Mouse (Mus musculus) thymus, postnatal 0 days (tissue): ENCODE results near the gene Tyw5. TPM values are rescaled to one million over a fixed set of nuclear protein-coding genes. Genes with fewer than 3 reads are reported as not detected.

Source experiments
- DNase-seq: peaks from one replicate; pipeline ENCODE4 v3.0.0-alpha.2; 2015; ENCODE audit warnings: low spot score
- polyA plus RNA-seq: library from polyadenylated mRNA; unstranded; fragments of >200 nt; fragmentation: Nextera tagmentation; extraction: Ambion mirVana; gene quantifications from 2 replicates; pipeline ENCODE4 v1.2.1, GENCODE M21; 2015

The Tyw5 gene
- polyA plus RNA-seq, 1 experiment from 2014 or later: 24.2 TPM

GRCm38 (mm10) chr1:57387876-57388275 lies 19.0 kb downstream of the Tyw5 start:
- no peak for DNase-seq

DNA sequence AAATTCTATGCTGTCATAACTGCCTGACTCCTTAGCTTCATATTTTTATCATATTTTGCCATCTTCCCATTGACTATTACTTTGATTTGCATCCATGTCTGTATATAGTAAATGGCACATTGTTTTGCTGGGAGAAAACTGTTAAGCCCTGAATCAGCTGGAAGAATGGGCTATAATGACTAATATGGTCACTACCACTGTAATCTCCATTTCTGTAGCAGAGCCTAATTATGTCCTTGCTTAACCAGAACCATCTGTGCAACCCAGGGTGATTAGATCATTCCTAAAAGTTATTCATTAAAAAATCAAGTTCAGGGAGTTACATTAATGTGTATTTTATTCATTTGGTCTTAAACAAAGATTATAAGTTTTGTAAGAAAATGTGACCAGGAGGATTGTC lies 20.4 kb downstream of the Tyw5 start:
- DNase-seq: no peak

GRCm38 (mm10) chr1:57377376-57378341 lies 29.2 kb downstream of the Tyw5 start, which contains the start of gene 1700066M21Rik:
Gene 1700066M21Rik (plus strand): TSS chr1:57377620.
- DNase-seq: peak; percentile 82

DNA sequence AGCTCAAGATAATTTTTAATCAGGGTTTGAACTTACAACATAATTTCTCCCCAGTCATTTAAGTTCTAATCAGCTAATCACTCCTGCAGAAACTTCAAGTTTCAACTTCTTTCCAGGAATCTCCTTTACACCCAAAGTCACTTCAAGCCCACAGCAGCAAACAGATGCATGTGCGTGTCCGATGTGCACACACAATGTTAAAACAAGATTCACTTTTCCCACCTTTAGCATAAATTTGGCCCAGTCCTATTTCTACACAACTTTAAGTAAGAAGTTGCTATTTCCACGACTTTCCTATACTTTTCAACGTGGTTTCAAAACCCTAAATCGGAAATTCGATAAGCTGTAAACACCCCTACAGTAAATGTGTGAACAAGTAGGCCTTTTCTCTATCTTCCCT lies 30.1 kb downstream of the Tyw5 start:
- no peak for DNase-seq

DNA sequence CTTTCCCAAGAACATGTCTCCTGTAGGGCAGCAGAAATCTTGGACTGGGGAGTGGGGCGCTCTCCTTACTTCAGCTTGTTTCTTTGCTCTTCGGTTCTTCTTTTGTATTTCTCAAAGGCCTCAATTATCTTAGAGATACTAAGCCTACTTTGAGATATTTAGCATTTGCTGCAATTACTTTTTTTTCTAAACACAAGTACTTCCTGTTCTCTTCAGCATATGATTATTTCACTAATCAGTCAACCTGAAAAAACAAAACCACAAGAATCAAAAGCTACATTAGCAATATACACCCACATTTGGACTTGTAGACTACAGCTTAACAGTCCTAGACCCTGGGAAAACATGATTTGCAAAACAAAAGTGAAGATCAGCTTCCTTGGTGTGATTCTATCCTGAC lies 31.6 kb downstream of the Tyw5 start:
- no peak for DNase-seq

DNA sequence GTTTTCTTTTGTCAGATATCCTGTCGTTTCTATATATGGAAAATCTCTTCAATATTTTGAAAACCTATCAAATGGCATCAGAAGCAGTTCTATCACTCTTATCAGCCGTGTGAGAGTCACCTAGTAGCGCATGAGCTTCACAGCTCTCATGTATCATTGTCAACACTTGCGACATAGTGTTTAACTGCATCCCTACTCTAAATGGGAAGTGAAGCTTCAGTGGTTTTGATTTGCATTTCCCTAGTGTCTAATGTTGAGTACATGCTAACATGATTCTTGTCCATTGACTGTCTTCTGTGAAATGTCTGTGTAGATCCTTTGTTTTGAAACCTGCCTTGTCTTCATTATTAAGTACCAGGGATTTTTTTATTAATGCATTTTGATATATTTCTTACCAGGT lies 36.5 kb downstream of the Tyw5 start:
- no peak for DNase-seq

GRCm38 (mm10) chr1:57369111-57369510 lies 37.8 kb downstream of the Tyw5 start:
- no peak for DNase-seq

DNA sequence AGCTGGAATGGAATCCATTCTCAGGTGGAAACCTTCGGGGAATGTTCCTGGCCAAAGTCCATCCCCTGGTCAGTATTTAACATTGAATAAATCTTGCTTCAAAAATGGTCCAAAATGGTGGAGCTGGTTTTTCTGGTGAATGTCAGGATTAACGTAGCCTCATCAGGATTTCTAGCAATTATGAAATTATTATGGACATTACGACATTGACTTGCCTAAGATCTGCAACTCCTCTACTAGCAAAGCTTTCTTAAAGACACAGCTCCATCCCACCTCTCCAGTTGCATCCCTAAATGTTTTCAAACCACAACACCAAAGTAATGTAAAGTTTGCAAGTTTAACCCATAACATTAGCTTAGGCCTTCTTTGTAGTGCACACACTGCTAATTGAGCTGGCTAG lies 39.5 kb downstream of the Tyw5 start:
- no peak for DNase-seq

DNA sequence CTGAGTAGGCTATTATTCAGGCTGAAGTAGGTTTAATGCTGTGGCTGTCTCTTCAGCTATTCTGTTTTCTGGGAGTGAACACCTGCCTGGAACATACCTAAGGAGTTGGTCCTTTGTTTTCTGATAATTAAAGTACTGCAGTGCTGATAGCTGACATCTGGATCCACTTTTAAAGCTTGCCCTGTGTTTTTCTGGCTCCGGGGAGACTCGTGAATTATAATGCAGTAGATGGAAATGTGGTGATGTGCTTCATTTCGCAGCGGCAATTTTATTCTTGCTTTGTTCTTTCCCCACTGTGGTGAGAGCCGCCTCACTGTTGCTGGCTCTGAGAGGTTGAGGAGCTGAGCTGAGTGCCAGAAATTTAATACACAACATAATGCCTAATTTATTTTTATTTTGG lies 48.4 kb downstream of the Tyw5 start:
- DNase-seq: no peak

GRCm38 (mm10) chr1:57351941-57352340 lies 55.0 kb downstream of the Tyw5 start:
- DNase-seq: no peak

DNA sequence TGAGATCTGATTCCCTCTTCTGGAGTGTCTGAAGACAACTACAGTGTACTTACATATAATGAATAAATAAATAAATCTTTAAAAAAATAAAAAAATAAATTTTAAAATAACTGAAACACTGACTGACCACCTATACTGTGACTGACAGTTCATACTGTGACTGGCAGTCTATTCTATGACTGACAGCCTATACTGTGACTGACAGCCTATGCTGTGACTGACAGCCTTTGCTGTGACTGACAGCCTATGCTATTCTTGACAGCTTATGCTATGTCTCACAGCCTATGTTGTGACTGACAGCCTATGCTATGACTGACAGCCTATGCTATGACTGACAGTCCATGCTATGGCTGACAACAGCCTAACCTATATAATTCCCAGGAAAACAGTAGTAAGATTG lies 59.4 kb downstream of the Tyw5 start:
- no peak for DNase-seq

- no peak for DNase-seq
Observed at GRCm38 (mm10) chr1:57341197-57341596, 65.7 kb downstream of the Tyw5 start.

GRCm38 (mm10) chr1:57339156-57339796 lies 67.6 kb downstream of the Tyw5 start:
- DNase-seq: no peak

Other genes with a start within 250 kb of the Tyw5 start
- 7.3 TPM in 2 replicates for gene 1700066M21Rik, start 29.5 kb downstream of the Tyw5 start, polyA plus RNA-seq
- 15.5 and 16.8 TPM in 2 replicates for gene Maip1, start 773 bp downstream of the Tyw5 start, polyA plus RNA-seq